Mouse (Mus musculus) kidney, adult 2 months (tissue): ENCODE measurements around the gene Tex29. TPM values are rescaled to one million over a fixed set of nuclear protein-coding genes. Genes with fewer than 3 reads are reported as not detected.
"Not testable (repeated sequence)": the region's sequence is repeated elsewhere in the genome, so short reads cannot be mapped to it uniquely, and the experiment has no call there.

ENCODE experiments used
- DNase-seq: peaks from one replicate; pipeline ENCODE4 v3.0.0; 2021
- H3K27ac ChIP-seq: fragments of 200-500 bp; 2 replicates; pipeline ENCODE4 v1.5.1; 2012; ENCODE audit warnings: low read depth, low read length, control low read depth, inconsistent platforms; ENCODE audit not compliant: insufficient read depth
- H3K27me3 ChIP-seq: fragments of 200-500 bp; replicated peaks from 2 replicates; pipeline ENCODE4 v1.6.1; 2012; ENCODE audit warnings: mild to moderate bottlenecking, moderate library complexity, low read length, inconsistent platforms; ENCODE audit not compliant: control insufficient read depth, insufficient read depth
- H3K36me3 ChIP-seq: fragments of 200-500 bp; 2 replicates; pipeline ENCODE4 v1.6.1; 2012; ENCODE audit warnings: mild to moderate bottlenecking, moderate library complexity, low read length, inconsistent platforms; ENCODE audit not compliant: control insufficient read depth, insufficient read depth
- H3K4me1 ChIP-seq: fragments of 200-500 bp; 2 replicates; pipeline ENCODE4 v1.6.1; 2011; ENCODE audit warnings: low read length; ENCODE audit not compliant: control insufficient read depth, insufficient read depth
- H3K4me3 ChIP-seq: fragments of 200-500 bp; 2 replicates; pipeline ENCODE4 v1.5.1; 2011; ENCODE audit warnings: mild to moderate bottlenecking, low read depth, low read length, control low read depth; ENCODE audit not compliant: insufficient read depth
- CTCF ChIP-seq: fragments of 200-500 bp; conservative IDR thresholded peaks from 2 replicates; pipeline ENCODE4 v1.5.1; 2011; ENCODE audit warnings: low read depth, mild to moderate bottlenecking, control low read depth, low read length, moderate library complexity, mixed read lengths; ENCODE audit not compliant: insufficient read depth, insufficient read length
- POLR2A ChIP-seq: fragments of 200-500 bp; IDR thresholded peaks from one replicate; pipeline ENCODE4 v1.6.1; 2011; ENCODE audit warnings: low read depth, low read length, control low read depth
- WGBS: fragments of 180-500 bp; shearing (Covaris S2); methylation state at CpG from one replicate; pipeline ENCODE4 v1.1.7; 2018; 5-methylcytosine and 5-hydroxymethylcytosine counted together
- polyA plus RNA-seq: library from polyadenylated mRNA; depleted of rRNA; stranded (reverse); fragments of >200 nt; gene quantifications from 2 replicates; pipeline ENCODE4 v1.2.3, GENCODE M21; 2012

Gene Tex29
- polyA plus RNA-seq, 1 experiment = not detected

DNA sequence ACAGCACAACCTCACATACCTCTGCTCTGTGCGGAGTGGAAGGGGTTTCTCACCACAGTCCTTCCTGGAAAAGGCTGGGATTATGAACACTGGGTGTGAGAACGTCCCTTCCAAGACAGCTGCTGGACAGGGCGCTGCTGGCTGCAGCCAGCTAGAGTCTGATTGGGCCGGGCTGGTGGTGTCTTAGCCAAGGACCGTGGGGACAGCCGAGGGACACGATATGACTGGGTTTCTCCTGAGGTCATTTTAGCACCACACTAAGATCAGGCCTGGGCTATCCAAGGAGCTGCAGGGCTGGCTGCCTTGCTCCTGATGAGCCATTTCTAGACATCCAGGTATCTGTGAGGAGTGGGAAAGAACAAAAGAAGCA, 4.0 kb downstream of the Tex29 start:
- Histone ChIP-seq H3K4me3 (no peak overlapping the region), H3K27me3 (no peaks in the 10 kb centered on the region), H3K27ac (no peak overlapping the region), H3K4me1 (no peaks in the 10 kb centered on the region), H3K36me3 (no peaks in the 10 kb centered on the region)
- DNase-seq = no peak
- WGBS = 73% methylated on average over 7 of the region's 7 CpGs
- TF ChIP-seq CTCF (no peak), POLR2A (no peak)

DNA sequence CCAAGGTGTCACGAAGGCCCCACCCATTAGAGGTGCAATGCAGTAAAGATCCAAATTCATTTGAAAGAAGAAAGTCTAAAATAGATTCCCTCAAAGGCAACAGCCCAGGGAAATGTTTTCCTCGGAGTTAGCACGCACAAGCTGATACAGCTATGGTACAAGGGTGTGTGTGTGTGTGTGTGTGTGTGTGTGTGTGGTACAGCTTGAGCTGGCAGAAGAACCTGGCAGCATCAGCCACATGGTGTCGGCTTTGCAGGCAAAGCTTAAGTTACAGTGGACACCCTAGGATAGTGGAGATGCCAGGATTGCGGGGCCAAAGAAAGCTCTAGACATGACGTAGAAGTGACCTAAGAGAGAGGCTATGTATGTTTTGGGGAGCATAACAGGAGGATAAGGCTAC, 6.5 kb downstream of the Tex29 start:
- H3K27me3 ChIP-seq = no peaks in the 10 kb centered on the region
- H3K27ac ChIP-seq = no peak overlapping the region
- TF ChIP-seq CTCF (no peak), POLR2A (no peak)
- H3K4me3 ChIP-seq = no peak overlapping the region
- H3K4me1 ChIP-seq = no peaks in the 10 kb centered on the region
- DNase-seq = no peak
- H3K36me3 ChIP-seq = no peaks in the 10 kb centered on the region
- WGBS = 86% methylated on average over 6 of the region's 6 CpGs

DNA sequence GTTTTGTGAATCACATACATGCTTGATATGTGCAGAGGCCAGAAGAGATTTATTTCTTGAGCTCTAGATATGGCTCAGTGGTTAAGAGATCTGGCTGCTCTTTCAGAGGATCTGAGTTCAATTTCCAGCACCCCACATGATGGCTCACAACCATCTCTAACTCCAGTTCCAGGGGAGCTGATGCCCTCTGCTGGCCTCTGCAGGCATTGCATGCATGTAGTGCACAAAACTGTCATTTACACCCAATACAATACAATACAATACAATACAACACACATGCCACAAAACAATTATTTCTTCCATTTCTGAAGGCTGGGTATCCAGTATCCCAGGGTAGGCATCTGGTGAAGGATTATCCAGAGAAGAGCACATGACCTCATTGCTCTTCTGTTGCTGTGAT, 27.6 kb downstream of the Tex29 start:
- Histone ChIP-seq H3K27me3 (no peaks in the 10 kb centered on the region), H3K36me3 (no peaks in the 10 kb centered on the region), H3K4me1 (no peaks in the 10 kb centered on the region), H3K4me3 (no peak overlapping the region), H3K27ac (no peak overlapping the region)
- 0 out of 2 replicates have a peak, but pooled peaks have one; percentile 18 for TF ChIP-seq CTCF
- no peak for TF ChIP-seq POLR2A
- DNase-seq = no peak

DNA sequence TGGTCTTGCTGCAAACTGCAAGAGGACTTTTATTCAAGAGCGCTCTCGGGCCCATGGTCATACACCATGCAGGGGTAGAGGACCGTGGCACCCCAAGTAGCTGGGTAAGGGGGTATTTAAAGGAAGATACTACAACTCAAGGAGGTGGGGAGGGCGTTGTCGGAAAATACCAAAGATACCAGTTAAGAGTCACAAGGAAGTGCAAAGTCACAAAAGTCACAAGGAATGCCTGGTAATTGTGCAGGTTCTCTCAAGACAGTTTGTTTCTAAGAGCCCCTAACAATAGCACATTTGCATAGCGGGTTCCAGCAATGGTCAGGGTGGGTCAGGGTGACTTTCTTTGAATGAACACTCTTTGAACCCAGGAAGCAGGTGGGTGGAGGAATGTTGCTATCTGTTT, 34.0 kb downstream of the Tex29 start:
- not testable (repeated sequence) for H3K27ac ChIP-seq, DNase-seq, H3K27me3 ChIP-seq, H3K4me3 ChIP-seq, H3K4me1 ChIP-seq, H3K36me3 ChIP-seq
- WGBS = 90% methylated on average over 6 of the region's 6 CpGs

DNA sequence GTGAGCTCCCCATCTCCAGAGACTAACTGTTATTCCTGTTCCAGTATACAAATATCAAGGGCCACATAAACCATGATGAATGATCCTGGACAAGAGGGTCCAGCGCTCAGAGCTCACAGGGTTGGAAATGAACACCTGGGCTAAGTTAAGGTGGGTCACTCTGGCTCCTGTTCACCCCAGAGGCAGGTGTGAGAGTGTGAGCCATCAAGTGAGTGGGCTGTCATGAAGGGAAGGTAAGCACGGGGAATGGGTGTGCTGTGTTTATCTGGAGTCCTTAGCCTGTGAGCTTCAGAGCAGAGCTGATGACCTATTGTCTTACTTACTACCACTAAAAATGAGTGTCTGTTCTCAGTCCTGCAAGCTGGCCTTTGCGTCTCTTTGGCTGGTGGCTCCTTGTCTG, 44.4 kb downstream of the Tex29 start:
- Histone ChIP-seq H3K4me1 (no peaks in the 10 kb centered on the region), H3K4me3 (no peak overlapping the region), H3K27me3 (no peaks in the 10 kb centered on the region), H3K27ac (no peak overlapping the region), H3K36me3 (no peaks in the 10 kb centered on the region)
- no peak for DNase-seq
- 90% methylated on average over 3 of the region's 3 CpGs for WGBS
- TF ChIP-seq CTCF = no peak
- no peak for TF ChIP-seq POLR2A

DNA sequence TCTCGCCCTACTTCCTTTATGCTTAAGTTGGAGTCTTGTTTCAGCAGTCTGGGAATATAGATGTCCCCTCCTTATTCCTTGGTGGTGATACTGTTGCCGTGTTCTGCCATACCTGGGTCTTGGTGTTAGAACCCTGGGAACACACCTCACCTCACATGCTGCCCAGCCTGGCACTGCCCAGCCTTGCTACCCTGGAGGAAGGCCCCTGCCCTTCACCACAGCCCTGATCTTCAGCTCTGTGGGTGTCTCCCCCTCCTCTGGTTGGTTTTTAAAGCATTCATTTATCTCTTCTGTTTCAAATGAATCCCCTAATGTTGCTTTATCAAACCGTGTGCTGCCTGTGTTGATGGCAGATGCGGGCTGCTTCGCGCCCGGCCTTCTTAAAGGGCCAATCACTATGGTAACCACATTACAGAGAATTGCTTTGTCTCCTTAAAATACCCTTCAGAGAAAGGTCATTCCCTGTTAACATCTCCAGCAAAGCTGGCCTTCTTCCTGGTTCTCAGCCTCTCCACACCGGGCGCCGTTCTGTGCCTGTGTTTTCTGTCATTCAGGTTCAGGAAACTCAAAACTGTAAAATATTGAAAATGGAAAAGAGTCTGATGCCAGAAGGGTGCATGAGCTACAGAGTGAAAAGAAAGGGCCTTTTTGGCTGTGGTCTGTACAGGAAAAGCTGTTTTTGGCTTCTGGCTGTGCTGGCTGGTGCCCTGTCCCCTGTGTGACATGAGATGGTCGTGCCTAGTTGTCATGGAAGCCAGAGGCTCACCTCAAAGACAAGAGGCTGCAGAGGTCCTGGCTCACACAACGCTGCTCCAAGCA, 45.8 kb downstream of the Tex29 start:
- 83% methylated on average over 12 of the region's 12 CpGs for WGBS

DNA sequence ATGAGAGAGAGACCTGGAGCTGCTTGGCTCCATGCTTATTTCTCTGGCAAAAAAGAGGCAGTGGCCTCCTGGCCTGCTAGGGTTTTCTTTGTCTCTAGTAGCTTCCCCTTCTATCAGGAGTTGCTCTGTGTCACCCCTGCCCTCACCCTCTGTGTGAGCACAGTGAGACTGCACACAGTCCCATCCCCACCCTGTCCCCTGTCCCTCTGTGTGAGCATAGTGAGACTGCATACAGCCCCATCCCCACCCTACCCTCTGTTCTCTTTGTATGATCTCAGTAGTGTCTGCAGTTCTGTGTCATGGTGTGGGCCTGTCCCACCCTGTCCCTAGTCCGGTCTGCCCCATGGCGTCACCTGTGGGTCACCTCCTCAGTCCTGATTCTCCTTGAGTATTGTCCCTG, 46.5 kb downstream of the Tex29 start:
- Histone ChIP-seq H3K4me1 (no peaks in the 10 kb centered on the region), H3K4me3 (no peak overlapping the region), H3K27me3 (no peaks in the 10 kb centered on the region), H3K36me3 (no peaks in the 10 kb centered on the region), H3K27ac (no peak overlapping the region)
- no peak for DNase-seq
- TF ChIP-seq CTCF (no peak), POLR2A (no peak)
- WGBS = 93% methylated on average over 2 of the region's 2 CpGs

More for the DNA sequence above, 45.8 kb downstream of the Tex29 start:
- DNase-seq = no peak
- no peak for TF ChIP-seq POLR2A
- no peak for TF ChIP-seq CTCF
- H3K27ac ChIP-seq = no peak overlapping the region
- no peak overlapping the region for H3K4me3 ChIP-seq
- H3K27me3 ChIP-seq = no peaks in the 10 kb centered on the region
- H3K4me1 ChIP-seq = no peaks in the 10 kb centered on the region
- no peaks in the 10 kb centered on the region for H3K36me3 ChIP-seq
